Mouse (Mus musculus) monocyte, adult 59 days (primary cell): ENCODE data around the gene Sppl2b. TPM values are rescaled to one million over a fixed set of nuclear protein-coding genes. Genes with fewer than 3 reads are reported as not detected.

Experiments used
- total RNA-seq, 2 experiments: library from RNA; stranded (reverse); gene quantifications; one replicate each; pipeline ENCODE4 v1.2.4; 2023

The Sppl2b gene
- 10 to 100 TPM; 27.1 to 36.9 TPM for total RNA-seq

GRCm38 (mm10) chr10:80854913-80855748 is at the start of gene Sppl2b, which contains the start of gene Lsm7:
Gene Sppl2b, plus strand, starts transcription at chr10:80855275.
Gene Lsm7, minus strand, starts transcription at chr10:80855209.

GRCm38 (mm10) chr10:80813366-80813765 is 41.7 kb upstream of the Sppl2b start, which contains the start of gene Jsrp1:
Gene Jsrp1, minus strand, starts transcription at chr10:80813498.

GRCm38 (mm10) chr10:80826151-80827062 is 28.7 kb upstream of the Sppl2b start, which contains the start of gene Oaz1:
Gene Oaz1, plus strand, starts transcription at chr10:80826656.

GRCm38 (mm10) chr10:80843931-80844547 is 11.0 kb upstream of the Sppl2b start, which contains the start of gene Lingo3:
Gene Lingo3, minus strand, starts transcription at chr10:80844039.

GRCm38 (mm10) chr10:80871581-80871980 is 16.5 kb downstream of the Sppl2b start, which contains the start of gene Tmprss9:
Gene Tmprss9, plus strand, starts transcription at chr10:80871848.

GRCm38 (mm10) chr10:80900318-80901247 is 45.5 kb downstream of the Sppl2b start, which contains the start of gene Timm13:
Gene Timm13, minus strand, starts transcription at chr10:80900969.

GRCm38 (mm10) chr10:80917779-80918434 is 62.8 kb downstream of the Sppl2b start, which contains the start of gene Lmnb2:
Gene Lmnb2, minus strand, starts transcription at chr10:80918245.

Other genes starting within 250 kb of the Sppl2b start
- gene Gm49322, start 249.3 kb upstream of the Sppl2b start, total RNA-seq: 1 to 10 TPM; 1.5 to 2.0 TPM
- gene Csnk1g2, start 232.4 kb upstream of the Sppl2b start, total RNA-seq: 100 to 1,000 TPM; 111 TPM
- gene Btbd2, start 198.2 kb upstream of the Sppl2b start, total RNA-seq: 10 to 100 TPM; 27.1 to 29.9 TPM
- gene Mknk2, start 177.2 kb upstream of the Sppl2b start, total RNA-seq: 100 to 1,000 TPM; 277 to 297 TPM
- gene Mob3a, start 153.3 kb upstream of the Sppl2b start, total RNA-seq: 100 to 1,000 TPM; 115 to 125 TPM
- gene Izumo4, start 153.1 kb upstream of the Sppl2b start, total RNA-seq: 10 to 100 TPM; 11.6 to 13.5 TPM
- 100 to 1,000 TPM; 153 to 155 TPM for gene Ap3d1, start 113.0 kb upstream of the Sppl2b start, total RNA-seq
- 10 to 100 TPM; 37.6 to 42.3 TPM for gene Dot1l, start 100.1 kb upstream of the Sppl2b start, total RNA-seq
- gene Sf3a2, start 57.1 kb upstream of the Sppl2b start, total RNA-seq: 10 to 100 TPM; 54.7 to 55.9 TPM
- 100 to 1,000 TPM; 100 to 104 TPM for gene Plekhj1, start 56.6 kb upstream of the Sppl2b start, total RNA-seq
- gene Amh, start 50.0 kb upstream of the Sppl2b start, total RNA-seq: under 1 TPM; 0.30 to 0.58 TPM
- gene Jsrp1, start 41.8 kb upstream of the Sppl2b start, total RNA-seq: not detected
- 100 to 1,000 TPM; 490 to 501 TPM for gene Oaz1, start 28.6 kb upstream of the Sppl2b start, total RNA-seq
- not detected for gene Lingo3, start 11.2 kb upstream of the Sppl2b start, total RNA-seq
- 10 to 100 TPM; 15.9 to 29.9 TPM for gene Lsm7, start 66 bp upstream of the Sppl2b start, total RNA-seq
- gene Tmprss9, start 16.6 kb downstream of the Sppl2b start, total RNA-seq: not detected
- 10 to 100 TPM; 49.5 to 51.3 TPM for gene Timm13, start 45.7 kb downstream of the Sppl2b start, total RNA-seq
- 1 to 10 TPM; 4.1 to 4.5 TPM for gene Lmnb2, start 63.0 kb downstream of the Sppl2b start, total RNA-seq
- 10 to 100 TPM; 39.5 to 46.2 TPM for gene Gadd45b, start 74.8 kb downstream of the Sppl2b start, total RNA-seq
- gene Gng7, start 159.7 kb downstream of the Sppl2b start, total RNA-seq: under 1 TPM; 0.37 to 0.64 TPM
- gene Diras1, start 170.4 kb downstream of the Sppl2b start, total RNA-seq: not detected
- gene Slc39a3, start 182.2 kb downstream of the Sppl2b start, total RNA-seq: 10 to 100 TPM; 11.8 to 12.8 TPM
- gene Sgta, start 204.9 kb downstream of the Sppl2b start, total RNA-seq: 10 to 100 TPM; 54.7 to 57.0 TPM
- gene Thop1, start 214.8 kb downstream of the Sppl2b start, total RNA-seq: 1 to 10 TPM; 4.8 to 9.0 TPM
- not detected for gene Creb3l3, start 243.6 kb downstream of the Sppl2b start, total RNA-seq